In genomic region chr5:122295113-122295935, GRCm38 (mm10) we compare ENCODE assay signal across 12 mouse cellular contexts. TPM values are rescaled to one million over a fixed set of nuclear protein-coding genes. Genes with fewer than 3 reads are reported as not detected.
DNase-seq lines count a peak whose midpoint lies in the region; ATAC-seq and TF ChIP-seq lines count a peak whose summit lies in the region.
"Had no signal": no experiment of that assay in that cellular context is flagged by ENCODE, and none has a peak within 500 bp of the region (broad histone marks: within the 10 kb centered on the region; RNA-seq: fewer than 3 reads in every experiment).

No protein-coding gene starts in this region.

- no peaks in the 10 kb centered on the region for H3K27me3 ChIP-seq in E14TG2a.4 (ENCODE audit: insufficient read depth, low read length)
- H3K27me3 ChIP-seq in stomach, embryonic 15.5 days (replicated peaks), result no peaks in the 10 kb centered on the region
- H3K27me3 ChIP-seq: forebrain, embryonic 12.5 days; limb, embryonic 15.5 days had no signal

- H3K9me3 ChIP-seq in E14TG2a.4 (ENCODE audit: low read length), result no peaks in the 10 kb centered on the region
- no peaks in the 10 kb centered on the region for H3K9me3 ChIP-seq in stomach, embryonic 15.5 days
- H3K9me3 ChIP-seq: forebrain, embryonic 12.5 days; limb, embryonic 15.5 days had no signal

- H3K36me3 ChIP-seq in E14TG2a.4 (ENCODE audit: insufficient read depth, low read length), result peaks cover 30% of the 10 kb centered on the region
- no peaks in the 10 kb centered on the region for H3K36me3 ChIP-seq in stomach, embryonic 15.5 days
- H3K36me3 ChIP-seq: forebrain, embryonic 12.5 days; limb, embryonic 15.5 days had no signal

- no peak for TF ChIP-seq CTCF in E14TG2a.4 (conservative IDR thresholded peaks at IDR 0.05; ENCODE audit: low read length)

- DNase-seq in kidney, adult 9 months, result peak; percentile 19
- DNase-seq in kidney, adult 11 months, result no peak
- DNase-seq in R1 (ENCODE audit: low read depth, low spot score), result peak; percentile 72
- DNase-seq in right cerebral cortex, adult 2 months (ENCODE audit: low spot score in 2 of 2), result no peak
- DNase-seq: cerebellum, adult 18-20 months; heart, postnatal 14 days; layer of hippocampus, adult 9-11 months had no signal

- no peak overlapping the region for H3K4me2 ChIP-seq in stomach, embryonic 15.5 days
- H3K4me2 ChIP-seq: forebrain, embryonic 12.5 days; limb, embryonic 15.5 days had no signal

- H3K4me1 ChIP-seq in E14TG2a.4 (replicated peaks; ENCODE audit: low read depth, low read length), result peaks cover 90% of the 10 kb centered on the region
- H3K4me1 ChIP-seq in stomach, embryonic 15.5 days, result peaks cover 35% of the 10 kb centered on the region

- peak overlapping the region; percentile 35; the same call in 1 of the 2 replicates for H3K4me3 ChIP-seq in E14TG2a.4 (replicated peaks; ENCODE audit: low read length)
- no peak overlapping the region for H3K4me3 ChIP-seq in stomach, embryonic 15.5 days (replicated peaks)
- H3K4me3 ChIP-seq: forebrain, embryonic 12.5 days; limb, embryonic 15.5 days had no signal

- peak; percentile 64 for ATAC-seq in stomach, embryonic 15.5 days (ENCODE audit: insufficient read depth, low FRiP score, low read depth)
- ATAC-seq in activated CD4-positive, CD25-positive, alpha-beta regulatory T cell, adult 4 months, result no peak

- peak overlapping the region; percentile 46 for H3K27ac ChIP-seq in stomach, embryonic 15.5 days
- H3K27ac ChIP-seq: limb, embryonic 15.5 days had no signal

- WGBS in stomach, embryonic 15.5 days, result 67% methylated on average over 14 of the region's 14 CpGs

- H3K9ac ChIP-seq in stomach, embryonic 15.5 days, result no peak overlapping the region
- H3K9ac ChIP-seq: forebrain, embryonic 12.5 days; limb, embryonic 15.5 days had no signal

RNA-seq across cellular contexts. Expression of gene Pptc7, which starts 11.2 kb away (rescaled TPM):
- polyA plus RNA-seq in stomach, embryonic 15.5 days (2015; fragmentation: Nextera tagmentation; extraction: Ambion mirVana), result 10.5 and 10.6 TPM in 2 replicates
- polyA plus RNA-seq in activated CD4-positive, CD25-positive, alpha-beta regulatory T cell, adult 4 months (2017; shearing (Covaris generic)), result 10 to 100 TPM; 13.5 to 14.8 TPM

RNA-seq across cellular contexts. Expression of gene Tctn1, which starts 31.1 kb away (rescaled TPM):
- polyA plus RNA-seq in stomach, embryonic 15.5 days (2015; fragmentation: Nextera tagmentation; extraction: Ambion mirVana), result 4.8 and 5.0 TPM in 2 replicates
- polyA plus RNA-seq in activated CD4-positive, CD25-positive, alpha-beta regulatory T cell, adult 4 months (2017; shearing (Covaris generic)), result under 1 TPM; 0.75 to 0.96 TPM

RNA-seq across cellular contexts. Expression of gene Rad9b, which starts 58.7 kb away (rescaled TPM):
- polyA plus RNA-seq in stomach, embryonic 15.5 days (2015; fragmentation: Nextera tagmentation; extraction: Ambion mirVana), result 11.4 and 13.8 TPM in 2 replicates
- 10 to 100 TPM in 1 of 2 experiments, 1 to 10 TPM in 1; 6.6 to 14.1 TPM for polyA plus RNA-seq in activated CD4-positive, CD25-positive, alpha-beta regulatory T cell, adult 4 months (2017; shearing (Covaris generic))

RNA-seq across cellular contexts. Expression of gene Vps29, which starts 58.8 kb away (rescaled TPM):
- polyA plus RNA-seq in stomach, embryonic 15.5 days (2015; fragmentation: Nextera tagmentation; extraction: Ambion mirVana), result 218 and 229 TPM in 2 replicates
- polyA plus RNA-seq in activated CD4-positive, CD25-positive, alpha-beta regulatory T cell, adult 4 months (2017; shearing (Covaris generic)), result 100 to 1,000 TPM; 248 to 259 TPM

Comparison
In these comparisons a context has a peak if more than half of its experiments do, and no peak if none do; other contexts are left out.
1. DNase-seq: peak in kidney, adult 9 months (single experiment) and R1 (single experiment); none in kidney, adult 11 months (single experiment) and right cerebral cortex, adult 2 months (0 of 2).